Mouse (Mus musculus): ENCODE measurements at regions not wholly inside any gene's neighbourhood (a gene's known extent, or its start where the extent isn't known, plus 50 kb on each side); places are given as distances from the start of the nearest gene placed in this dataset.
"Not testable (repeated sequence)": the region's sequence is repeated elsewhere in the genome, so short reads cannot be mapped to it uniquely, and the experiment has no call there.

DNA sequence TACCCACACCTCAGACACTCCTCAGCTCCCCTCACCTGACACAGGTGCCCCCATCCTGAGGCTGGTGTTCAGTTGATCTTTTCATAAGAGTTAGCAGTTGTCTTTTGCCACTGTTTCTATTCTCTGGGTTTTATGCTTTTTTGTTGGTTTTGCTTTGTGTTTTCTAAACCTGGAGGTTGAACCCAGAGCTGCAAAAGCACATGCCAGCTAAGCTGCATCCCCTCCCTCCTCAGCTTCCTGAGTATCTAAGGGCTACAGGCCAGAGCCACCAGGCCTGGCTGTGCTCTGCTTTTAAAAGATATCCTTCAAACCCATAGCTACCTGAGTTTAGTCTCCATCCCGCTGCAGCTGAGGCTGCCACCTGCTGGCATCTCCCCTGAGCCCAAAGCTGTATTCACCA is 140.1 kb downstream of the Tcp10c start:
- H3K4me1 ChIP-seq (replicated peaks; ENCODE audit: control insufficient read depth, insufficient read depth); ATAC-seq (ENCODE audit: low FRiP score, low TSS enrichment); H3K36me3 ChIP-seq (ENCODE audit: control insufficient read depth, insufficient read depth, low read length); H3K4me2 ChIP-seq (replicated peaks; ENCODE audit: low read depth); H3K27me3 ChIP-seq (ENCODE audit: control insufficient read depth, insufficient read depth, low read length); H3K9ac ChIP-seq (ENCODE audit: low read length); H3K27ac ChIP-seq (replicated peaks); H3K4me3 ChIP-seq (ENCODE audit: low read depth, low read length); H3K9me3 ChIP-seq (ENCODE audit: control insufficient read depth, low read length); DNase-seq (ENCODE audit: low spot score): not testable (repeated sequence)
- no CpG with 5 or more reads among the region's 1 CpGs for WGBS

DNA sequence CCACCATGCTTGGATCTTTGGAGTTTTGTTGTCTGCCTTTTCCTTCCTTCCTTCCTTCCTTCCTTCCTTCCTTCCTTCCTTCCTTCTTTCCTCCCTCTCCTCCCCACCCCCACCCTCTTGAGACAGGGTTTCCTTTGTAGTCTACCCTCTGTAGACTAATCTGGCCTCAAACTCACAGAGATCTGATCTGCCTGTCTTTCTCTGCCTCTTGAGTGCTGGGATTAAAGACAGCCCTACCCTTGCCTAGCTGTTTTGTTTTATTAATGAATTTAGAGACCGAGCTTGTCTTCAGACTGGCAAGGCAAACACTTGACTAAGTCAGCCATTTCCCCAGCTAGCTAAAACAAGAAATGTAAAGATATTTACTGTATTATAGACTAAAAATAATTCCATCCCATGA is 150.0 kb downstream of the Tcp10c start:
- not testable (repeated sequence) for H3K27ac ChIP-seq (replicated peaks); H3K4me3 ChIP-seq (ENCODE audit: low read depth, low read length); DNase-seq (ENCODE audit: low spot score); H3K4me2 ChIP-seq (replicated peaks; ENCODE audit: low read depth); H3K9me3 ChIP-seq (ENCODE audit: control insufficient read depth, low read length); H3K36me3 ChIP-seq (ENCODE audit: control insufficient read depth, insufficient read depth, low read length); H3K9ac ChIP-seq (ENCODE audit: low read length); ATAC-seq (ENCODE audit: low FRiP score, low TSS enrichment); H3K27me3 ChIP-seq (ENCODE audit: control insufficient read depth, insufficient read depth, low read length); H3K4me1 ChIP-seq (replicated peaks; ENCODE audit: control insufficient read depth, insufficient read depth)
- WGBS = 43% methylated on average over 1 of the region's 1 CpGs

DNA sequence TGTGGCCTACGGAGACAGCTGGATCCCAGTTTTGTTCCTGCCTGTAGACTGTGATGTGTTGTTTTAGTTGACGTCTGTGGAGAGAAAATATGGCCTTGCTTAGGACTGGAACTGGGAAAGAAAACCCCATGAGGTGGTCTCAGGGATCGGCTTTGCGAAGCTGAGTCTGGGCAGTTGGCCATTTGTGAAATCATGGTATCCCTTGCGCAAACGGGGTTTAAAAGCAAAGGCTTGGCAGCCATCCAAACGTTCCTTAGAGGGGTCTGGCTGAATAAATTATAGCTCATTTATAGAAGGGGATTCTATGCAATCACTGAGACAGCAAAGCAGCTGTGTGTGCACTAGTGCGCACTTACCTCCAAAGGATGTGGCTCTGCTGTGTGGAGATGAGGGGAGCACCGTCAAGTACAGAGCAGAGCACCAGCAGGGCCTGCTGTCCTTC is 150.5 kb downstream of the Tcp10c start:
- DNase-seq (ENCODE audit: low spot score); H3K27ac ChIP-seq (replicated peaks); ATAC-seq (ENCODE audit: low FRiP score, low TSS enrichment): not testable (repeated sequence)

DNA sequence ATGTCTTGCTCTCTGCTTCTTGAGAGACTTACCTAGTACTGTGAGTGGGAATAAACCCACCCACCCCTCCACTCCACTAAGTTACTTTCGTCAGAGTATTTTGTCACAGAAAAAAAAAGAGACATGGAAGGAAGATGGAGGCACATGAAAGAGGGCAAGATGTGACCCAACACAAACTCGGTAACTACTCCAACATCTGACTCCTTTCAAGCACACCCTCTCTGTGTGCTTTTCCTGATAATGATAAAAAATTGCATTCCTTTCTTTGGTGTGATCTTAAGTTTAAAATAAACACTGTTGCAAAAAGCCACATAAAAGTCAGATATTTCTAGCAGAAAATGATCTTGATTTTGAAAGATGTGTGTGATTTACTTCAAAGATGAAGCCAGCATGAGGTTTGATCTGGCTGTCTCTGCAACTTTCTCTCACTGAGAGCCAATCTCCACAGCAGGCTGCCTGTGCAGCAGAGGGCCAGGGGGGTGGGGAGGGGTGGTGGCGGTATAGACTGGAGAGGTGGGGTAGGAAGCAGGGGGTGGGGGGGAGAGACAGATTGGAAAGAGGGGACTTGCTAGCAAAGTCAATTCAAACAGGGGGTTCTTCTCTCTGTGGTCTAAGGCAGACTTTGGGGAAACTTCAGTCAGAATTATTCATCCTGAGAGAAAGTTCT is 153.2 kb downstream of the Tcp10c start:
- H3K4me1 ChIP-seq (replicated peaks; ENCODE audit: control insufficient read depth, insufficient read depth); H3K36me3 ChIP-seq (ENCODE audit: control insufficient read depth, insufficient read depth, low read length); ATAC-seq (ENCODE audit: low FRiP score, low TSS enrichment); H3K27ac ChIP-seq (replicated peaks); H3K4me2 ChIP-seq (replicated peaks; ENCODE audit: low read depth); H3K4me3 ChIP-seq (ENCODE audit: low read depth, low read length); H3K9me3 ChIP-seq (ENCODE audit: control insufficient read depth, low read length); H3K9ac ChIP-seq (ENCODE audit: low read length); DNase-seq (ENCODE audit: low spot score); H3K27me3 ChIP-seq (ENCODE audit: control insufficient read depth, insufficient read depth, low read length): not testable (repeated sequence)
- 19% methylated on average over 2 of the region's 3 CpGs for WGBS

More for the DNA sequence above, 150.5 kb downstream of the Tcp10c start:
- not testable (repeated sequence) for H3K9ac ChIP-seq (ENCODE audit: low read length); H3K36me3 ChIP-seq (ENCODE audit: control insufficient read depth, insufficient read depth, low read length); H3K9me3 ChIP-seq (ENCODE audit: control insufficient read depth, low read length); H3K27me3 ChIP-seq (ENCODE audit: control insufficient read depth, insufficient read depth, low read length); H3K4me3 ChIP-seq (ENCODE audit: low read depth, low read length); H3K4me2 ChIP-seq (replicated peaks; ENCODE audit: low read depth); H3K4me1 ChIP-seq (replicated peaks; ENCODE audit: control insufficient read depth, insufficient read depth)
- WGBS = 34% methylated on average over 7 of the region's 9 CpGs

DNA sequence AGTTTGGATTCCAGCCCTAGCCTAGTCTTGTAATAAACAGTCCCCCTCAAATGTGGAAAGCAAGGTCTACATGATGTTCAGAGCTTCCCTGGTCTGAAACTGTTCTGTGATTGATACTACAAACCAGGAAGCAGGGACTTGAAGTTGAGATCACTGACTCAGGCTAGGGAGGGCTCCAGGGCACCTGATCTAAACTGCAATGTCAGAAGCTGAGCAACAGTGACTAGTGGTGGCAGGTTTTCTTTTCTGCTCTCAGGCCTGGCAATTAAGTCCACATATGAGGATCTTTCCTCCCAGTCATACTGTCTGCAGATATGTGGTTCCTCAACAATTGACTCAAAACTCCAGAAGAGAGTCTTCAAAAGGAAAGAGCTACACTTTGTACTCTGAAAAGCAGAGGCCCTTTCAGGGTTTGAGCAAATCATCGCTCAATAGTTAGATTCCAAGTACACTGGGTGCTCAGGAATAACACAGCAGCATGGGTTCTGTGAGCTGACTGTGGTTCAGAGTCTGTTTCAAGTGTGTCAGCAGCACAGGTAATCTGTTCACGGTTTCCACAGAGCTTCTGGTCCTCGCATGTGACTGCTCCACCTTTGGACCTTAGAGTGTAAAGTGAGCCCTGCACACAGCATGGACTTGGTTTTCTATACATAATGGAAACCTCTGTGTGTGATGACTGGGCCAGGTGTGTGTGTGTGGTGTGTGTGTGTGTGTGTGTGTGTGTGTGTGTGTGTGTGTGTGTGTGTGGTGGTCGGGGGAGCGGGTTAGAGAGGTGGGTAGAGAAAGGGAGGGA is 165.2 kb downstream of the Tcp10c start:
- H3K9ac ChIP-seq (ENCODE audit: low read length); H3K27ac ChIP-seq (replicated peaks); H3K27me3 ChIP-seq (ENCODE audit: control insufficient read depth, insufficient read depth, low read length); H3K36me3 ChIP-seq (ENCODE audit: control insufficient read depth, insufficient read depth, low read length); H3K9me3 ChIP-seq (ENCODE audit: control insufficient read depth, low read length); H3K4me1 ChIP-seq (replicated peaks; ENCODE audit: control insufficient read depth, insufficient read depth); H3K4me2 ChIP-seq (replicated peaks; ENCODE audit: low read depth); H3K4me3 ChIP-seq (ENCODE audit: low read depth, low read length): not testable (repeated sequence)
- DNase-seq (ENCODE audit: low spot score) (peak; percentile 16), ATAC-seq (ENCODE audit: low FRiP score, low TSS enrichment) (peak; percentile 74; the same call in 1 of the 2 replicates)
- WGBS = 81% methylated on average over 4 of the region's 5 CpGs

DNA sequence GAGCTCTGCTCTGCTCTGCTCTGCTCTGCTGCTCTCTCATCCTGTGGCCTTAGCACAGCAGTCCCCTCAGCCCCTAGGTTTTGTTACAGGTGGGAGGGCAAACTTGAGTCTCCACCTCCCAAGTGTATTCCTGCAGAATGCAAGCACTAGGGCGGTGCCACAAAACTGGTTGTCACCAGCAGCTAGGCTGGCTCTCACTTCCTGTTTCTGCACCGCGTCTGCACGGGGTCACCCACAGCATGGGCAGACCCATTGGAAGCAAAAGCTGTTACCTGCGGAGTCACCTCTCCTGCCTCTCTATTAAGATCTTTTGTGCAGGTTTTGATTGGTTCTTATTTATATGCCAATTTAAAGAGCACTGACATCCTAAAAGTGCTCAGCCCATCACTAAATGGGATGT is 178.2 kb downstream of the Tcp10c start:
- H3K9ac ChIP-seq (ENCODE audit: low read length); H3K9me3 ChIP-seq (ENCODE audit: control insufficient read depth, low read length); H3K4me1 ChIP-seq (replicated peaks; ENCODE audit: control insufficient read depth, insufficient read depth); H3K4me2 ChIP-seq (replicated peaks; ENCODE audit: low read depth); H3K27me3 ChIP-seq (ENCODE audit: control insufficient read depth, insufficient read depth, low read length); DNase-seq (ENCODE audit: low spot score); H3K36me3 ChIP-seq (ENCODE audit: control insufficient read depth, insufficient read depth, low read length); H3K4me3 ChIP-seq (ENCODE audit: low read depth, low read length); ATAC-seq (ENCODE audit: low FRiP score, low TSS enrichment); H3K27ac ChIP-seq (replicated peaks): not testable (repeated sequence)
- 60% methylated on average over 5 of the region's 5 CpGs for WGBS

All from stomach, postnatal 0 days (tissue).